8 mouse cellular contexts compared by ENCODE assay signal in genomic region chr5:120604839-120605238, GRCm38 (mm10). TPM values are rescaled to one million over a fixed set of nuclear protein-coding genes. Genes with fewer than 3 reads are reported as not detected.
DNase-seq lines count a peak whose midpoint lies in the region; ATAC-seq and TF ChIP-seq lines count a peak whose summit lies in the region.

No protein-coding gene starts in this region.

- H3K9me3 ChIP-seq in MEL (replicated peaks; ENCODE audit: insufficient read depth, low read length), result no peaks in the 10 kb centered on the region
- H3K9me3 ChIP-seq in forebrain, embryonic 15.5 days, result no peaks in the 10 kb centered on the region

- peak; percentile 38; the same call in 1 of the 2 replicates for ATAC-seq in forebrain, embryonic 15.5 days (replicated peaks)

- no peaks in the 10 kb centered on the region for H3K79me2 ChIP-seq in MEL (ENCODE audit: control insufficient read depth, insufficient read depth, low read length, poor library complexity)

- peak overlapping the region; percentile 70 for H3K4me2 ChIP-seq in forebrain, embryonic 15.5 days (replicated peaks)

- H3K4me3 ChIP-seq in MEL (ENCODE audit: control insufficient read depth in 1 of 2, insufficient read depth in 1 of 2, low read depth in 2 of 2, low read length in 2 of 2), result peak overlapping the region; percentile 63 to 66; a peak in 3 of 4 replicates
- H3K4me3 ChIP-seq in forebrain, embryonic 15.5 days, result peak overlapping the region; percentile 38

- DNase-seq in MEL (ENCODE audit: low read depth, low spot score), result peak; percentile 88
- peak; percentile 86 for DNase-seq in cerebellum, adult 11-12 months
- DNase-seq in heart, postnatal 4 days, result peak; percentile 88
- DNase-seq in layer of hippocampus, adult 9-11 months, result peak; percentile 69
- DNase-seq in lung, postnatal 25 days (ENCODE audit: low spot score), result peak; percentile 81
- peak; percentile 71 for DNase-seq in retina, postnatal 7 days (ENCODE audit: low read depth, low spot score)
- peak; percentile 96 for DNase-seq in thymus, postnatal 4 days

- WGBS in forebrain, embryonic 15.5 days, result 3% methylated on average over 6 of the region's 6 CpGs

- no peak for TF ChIP-seq EP300 in MEL (IDR thresholded peaks at IDR 0.05; ENCODE audit: low read depth in 1 of 2, low read length in 2 of 2)

- peak overlapping the region; percentile 13 for H3K27ac ChIP-seq in MEL (ENCODE audit: control insufficient read depth, low read depth, low read length)
- H3K27ac ChIP-seq in forebrain, embryonic 15.5 days (replicated peaks), result peak overlapping the region; percentile 72

- no peaks in the 10 kb centered on the region for H3K27me3 ChIP-seq in MEL (ENCODE audit: control insufficient read depth in 1 of 2, insufficient read depth in 2 of 2, low read length in 2 of 2)
- no peaks in the 10 kb centered on the region for H3K27me3 ChIP-seq in forebrain, embryonic 15.5 days

- peaks cover 9 to 12% of the 10 kb centered on the region in 2 experiments for H3K4me1 ChIP-seq in MEL (ENCODE audit: control insufficient read depth in 1 of 2, insufficient read depth in 2 of 2, low read length in 2 of 2)
- peaks cover 13% of the 10 kb centered on the region for H3K4me1 ChIP-seq in forebrain, embryonic 15.5 days

- TF ChIP-seq POLR2A in MEL (IDR thresholded peaks at IDR 0.05; ENCODE audit: control insufficient read depth in 1 of 2, insufficient read depth in 1 of 2, low read depth in 1 of 2, low read length in 2 of 2, poor library complexity in 1 of 2), result no peak

- TF ChIP-seq CTCF in MEL (IDR thresholded peaks at IDR 0.05 in 2 of 3, conservative IDR thresholded peaks at IDR 0.05 in 1 of 3; ENCODE audit: control insufficient read depth in 1 of 3, insufficient read depth in 1 of 3, low read depth in 2 of 3, low read length in 3 of 3, poor library complexity in 1 of 3, severe bottlenecking in 1 of 3), result peak; percentile 67 to 88 (median 83)

- H3K9ac ChIP-seq in MEL (ENCODE audit: control insufficient read depth, low read depth, low read length, poor library complexity, severe bottlenecking), result peak overlapping the region; percentile 64
- peak overlapping the region; percentile 49; the same call in 1 of the 2 replicates for H3K9ac ChIP-seq in forebrain, embryonic 15.5 days (replicated peaks)

- peak; percentile 74 for TF ChIP-seq RAD21 in MEL (IDR thresholded peaks at IDR 0.05; ENCODE audit: low read depth, low read length)

- H3K36me3 ChIP-seq in MEL (ENCODE audit: control insufficient read depth in 1 of 2, insufficient read depth in 2 of 2, low read length in 2 of 2), result peaks cover 0 to 4% of the 10 kb centered on the region in 2 experiments; a peak in 2 of 4 replicates
- no peaks in the 10 kb centered on the region; the same call in 1 of the 2 replicates for H3K36me3 ChIP-seq in forebrain, embryonic 15.5 days

TF ChIP-seq in MEL, 35 proteins besides CTCF, POLR2A, EP300 and RAD21:
- TF ChIP-seq POLR2AphosphoS5 (IDR thresholded peaks at IDR 0.05; ENCODE audit: borderline replicate concordance, low read depth, low read length) (no peak), KAT2A (conservative IDR thresholded peaks at IDR 0.05; ENCODE audit: low read depth, low read length) (no peak), GABPA (IDR thresholded peaks at IDR 0.05; ENCODE audit: low read depth, low read length) (no peak), HCFC1 (IDR thresholded peaks at IDR 0.05; ENCODE audit: low read depth, low read length) (0 out of 2 replicates have a peak, but pooled peaks have one; percentile 25), NELFE (IDR thresholded peaks at IDR 0.05; ENCODE audit: low read depth, low read length) (no peak), CHD2 (IDR thresholded peaks at IDR 0.05; ENCODE audit: low read length) (no peak), UBTF (IDR thresholded peaks at IDR 0.05; ENCODE audit: borderline replicate concordance, insufficient read depth, low read depth, low read length) (no peak), SMC3 (IDR thresholded peaks at IDR 0.05; ENCODE audit: low read depth, low read length) (peak; percentile 84), SIN3A (IDR thresholded peaks at IDR 0.05; ENCODE audit: low read length) (peak; percentile 44), ZKSCAN1 (IDR thresholded peaks at IDR 0.05; ENCODE audit: low read depth, low read length) (no peak), ZC3H11A (IDR thresholded peaks at IDR 0.05; ENCODE audit: low read depth, low read length) (peak; percentile 57)

RNA-seq across cellular contexts. Expression of gene Rita1, which starts 7.5 kb away (rescaled TPM):
- total RNA-seq in MEL (2012; rRNA removed), result 14.0 and 18.1 TPM in 2 replicates
- polyA plus RNA-seq in MEL (2012; ENCODE audit: insufficient read depth in 1 of 2, insufficient read length in 2 of 2, low read depth in 1 of 2, low replicate concordance in 2 of 2, missing spikeins in 1 of 2), result 10 to 100 TPM in 1 of 2 experiments, not detected in 1; 22.1 TPM
- 22.4 and 23.0 TPM in 2 replicates for polyA plus RNA-seq in forebrain, embryonic 15.5 days (2015; fragmentation: Nextera tagmentation; extraction: Ambion mirVana)
- 10 to 100 TPM; 10.7 to 10.8 TPM for total RNA-seq in heart, postnatal 4 days (2021)

RNA-seq across cellular contexts. Expression of gene Ddx54, which starts 7.7 kb away (rescaled TPM):
- total RNA-seq in MEL (2012; rRNA removed), result 73.8 and 74.8 TPM in 2 replicates
- polyA plus RNA-seq in MEL (2012; ENCODE audit: insufficient read depth in 1 of 2, insufficient read length in 2 of 2, low read depth in 1 of 2, low replicate concordance in 2 of 2, missing spikeins in 1 of 2), result 10 to 100 TPM in 1 of 2 experiments, not detected in 1; 99.9 TPM
- 46.9 and 49.0 TPM in 2 replicates for polyA plus RNA-seq in forebrain, embryonic 15.5 days (2015; fragmentation: Nextera tagmentation; extraction: Ambion mirVana)
- 10 to 100 TPM; 30.8 to 32.0 TPM for total RNA-seq in heart, postnatal 4 days (2021)

RNA-seq across cellular contexts. Expression of gene Iqcd, which starts 16.0 kb away (rescaled TPM):
- 0.62 and 1.1 TPM in 2 replicates for total RNA-seq in MEL (2012; rRNA removed)
- 1 to 10 TPM in 1 of 2 experiments, not detected in 1; 2.2 TPM for polyA plus RNA-seq in MEL (2012; ENCODE audit: insufficient read depth in 1 of 2, insufficient read length in 2 of 2, low read depth in 1 of 2, low replicate concordance in 2 of 2, missing spikeins in 1 of 2)
- polyA plus RNA-seq in forebrain, embryonic 15.5 days (2015; fragmentation: Nextera tagmentation; extraction: Ambion mirVana), result 1.5 and 2.1 TPM in 2 replicates
- total RNA-seq in heart, postnatal 4 days (2021), result not detected

RNA-seq across cellular contexts. Expression of gene Tpcn1, which starts 16.4 kb away (rescaled TPM):
- total RNA-seq in MEL (2012; rRNA removed), result 11.0 and 11.3 TPM in 2 replicates
- 10 to 100 TPM in 1 of 2 experiments, not detected in 1; 43.2 TPM for polyA plus RNA-seq in MEL (2012; ENCODE audit: insufficient read depth in 1 of 2, insufficient read length in 2 of 2, low read depth in 1 of 2, low replicate concordance in 2 of 2, missing spikeins in 1 of 2)
- 17.4 and 19.9 TPM in 2 replicates for polyA plus RNA-seq in forebrain, embryonic 15.5 days (2015; fragmentation: Nextera tagmentation; extraction: Ambion mirVana)
- total RNA-seq in heart, postnatal 4 days (2021), result 10 to 100 TPM; 31.6 to 34.2 TPM

RNA-seq across cellular contexts. Expression of gene Cfap73, which starts 29.2 kb away (rescaled TPM):
- not detected in 2 replicates for total RNA-seq in MEL (2012; rRNA removed)
- under 1 TPM in 1 of 2 experiments, not detected in 1; 0.25 TPM for polyA plus RNA-seq in MEL (2012; ENCODE audit: insufficient read depth in 1 of 2, insufficient read length in 2 of 2, low read depth in 1 of 2, low replicate concordance in 2 of 2, missing spikeins in 1 of 2)
- polyA plus RNA-seq in forebrain, embryonic 15.5 days (2015; fragmentation: Nextera tagmentation; extraction: Ambion mirVana), result 0.47 and 1.2 TPM in 2 replicates
- not detected for total RNA-seq in heart, postnatal 4 days (2021)

Comparison
In these comparisons a context has a peak if more than half of its experiments do, and no peak if none do; other contexts are left out.
1. Peak in every context shown above with its lines: DNase-seq, ATAC-seq, H3K4me3 ChIP-seq and H3K27ac ChIP-seq.